Mouse (Mus musculus): ENCODE measurements around the gene Mphosph10.
A peak's percentile ranks its signal among the peaks of the same experiment; 100 is the strongest.

GRCm38 (mm10) chr7:64392122-64392818 lies at the start of gene Mphosph10, which contains the start of gene Mcee:
- TF ChIP-seq POLR2A (IDR thresholded peaks at IDR 0.05; ENCODE audit: low read depth, low read length): peak; percentile 87
- no peak for TF ChIP-seq CTCF (IDR thresholded peaks at IDR 0.05; ENCODE audit: extremely low read depth, insufficient read length, insufficient replicate concordance, low read depth, low read length)
